Mouse (Mus musculus) kidney, adult 2 months (tissue): ENCODE results near the gene Agr2.

Experiments used
- CTCF ChIP-seq: fragments of 200-500 bp; conservative IDR thresholded peaks from 2 replicates; pipeline ENCODE4 v1.5.1; 2011; ENCODE audit warnings: low read depth, mild to moderate bottlenecking, control low read depth, low read length, moderate library complexity, mixed read lengths; ENCODE audit not compliant: insufficient read depth, insufficient read length
- POLR2A ChIP-seq: fragments of 200-500 bp; IDR thresholded peaks from one replicate; pipeline ENCODE4 v1.6.1; 2011; ENCODE audit warnings: low read depth, low read length, control low read depth

GRCm38 (mm10) chr12:35966768-35967141 is 26.0 kb upstream of the Agr2 start:
- TF ChIP-seq CTCF (no peak), POLR2A (no peak)
